Mouse (Mus musculus): ENCODE measurements around the gene 5730409E04Rik. TPM values are rescaled to one million over a fixed set of nuclear protein-coding genes. Genes with fewer than 3 reads are reported as not detected.
A peak's percentile ranks its signal among the peaks of the same experiment; 100 is the strongest.

Gene 5730409E04Rik
- 0.21 and 0.25 TPM in 2 replicates for polyA plus RNA-seq (2015; fragmentation: Nextera tagmentation; extraction: Ambion mirVana)

GRCm38 (mm10) chr4:126609606-126610181 lies at the start of gene 5730409E04Rik:
Gene 5730409E04Rik, plus strand, starts transcription at chr4:126609818.
- WGBS (ENCODE audit: insufficient replicate concordance) = 1% methylated on average over 48 of the region's 48 CpGs
- peak within 1 kb of the TSS; percentile 25; the same call in 1 of the 2 replicates for H3K9ac ChIP-seq
- peaks cover 16% of the 10 kb centered on the region for H3K27me3 ChIP-seq
- no peak within 1 kb of the TSS for H3K27ac ChIP-seq (replicated peaks)
- H3K4me3 ChIP-seq (replicated peaks) = peak within 1 kb of the TSS; percentile 58
- H3K4me2 ChIP-seq = peak within 1 kb of the TSS; percentile 72
- H3K4me1 ChIP-seq (replicated peaks) = peaks cover 4% of the 10 kb centered on the region; the same call in 1 of the 2 replicates
- H3K36me3 ChIP-seq (replicated peaks) = no peaks in the 10 kb centered on the region
- ATAC-seq (ENCODE audit: insufficient read depth) = peak; percentile 51
- no peaks in the 10 kb centered on the region for H3K9me3 ChIP-seq (replicated peaks)

- Histone ChIP-seq H3K9ac (no peak overlapping the region), H3K36me3 (replicated peaks) (peaks cover 91% of the 10 kb centered on the region), H3K4me1 (replicated peaks) (peaks cover 3% of the 10 kb centered on the region), H3K27ac (replicated peaks) (no peak overlapping the region), H3K9me3 (replicated peaks) (no peaks in the 10 kb centered on the region), H3K4me2 (no peak overlapping the region), H3K27me3 (no peaks in the 10 kb centered on the region), H3K4me3 (replicated peaks) (no peak overlapping the region)
- 79% methylated on average over 6 of the region's 6 CpGs for WGBS (ENCODE audit: insufficient replicate concordance)
- ATAC-seq (ENCODE audit: insufficient read depth) = no peak
Observed at GRCm38 (mm10) chr4:126563798-126564197, 45.8 kb upstream of the 5730409E04Rik start.

GRCm38 (mm10) chr4:126567243-126567642 lies 42.4 kb upstream of the 5730409E04Rik start:
- H3K9ac ChIP-seq = no peak overlapping the region
- no peak overlapping the region for H3K27ac ChIP-seq (replicated peaks)
- WGBS (ENCODE audit: insufficient replicate concordance) = 88% methylated on average over 4 of the region's 4 CpGs
- no peak for ATAC-seq (ENCODE audit: insufficient read depth)
- H3K4me2 ChIP-seq = no peak overlapping the region
- peaks cover 98% of the 10 kb centered on the region for H3K36me3 ChIP-seq (replicated peaks)
- no peaks in the 10 kb centered on the region for H3K27me3 ChIP-seq
- H3K9me3 ChIP-seq (replicated peaks) = no peaks in the 10 kb centered on the region
- no peak overlapping the region for H3K4me3 ChIP-seq (replicated peaks)
- H3K4me1 ChIP-seq (replicated peaks) = no peaks in the 10 kb centered on the region

DNA sequence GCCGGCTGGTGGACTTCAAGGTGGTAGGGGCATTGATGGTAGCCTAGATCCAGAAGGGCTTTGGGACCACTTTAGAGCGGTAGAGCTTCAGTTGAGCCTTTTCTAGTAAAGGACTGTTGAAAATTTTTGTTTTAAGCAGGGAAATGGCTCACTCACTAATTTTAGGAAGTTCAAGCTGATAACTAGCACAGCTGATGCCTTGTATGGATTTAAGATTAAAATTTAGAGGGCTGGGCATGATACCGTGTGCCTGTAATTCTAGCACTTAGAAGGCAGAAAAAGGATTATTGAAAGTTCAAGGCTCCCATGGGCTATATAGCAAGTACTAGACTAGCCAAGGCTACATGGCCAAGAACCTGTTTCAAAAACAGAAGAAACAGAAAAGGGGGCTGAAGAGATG lies 39.8 kb upstream of the 5730409E04Rik start:
- no peaks in the 10 kb centered on the region for H3K9me3 ChIP-seq (replicated peaks)
- H3K4me3 ChIP-seq (replicated peaks) = no peak overlapping the region
- no peaks in the 10 kb centered on the region for H3K27me3 ChIP-seq
- no peak overlapping the region for H3K27ac ChIP-seq (replicated peaks)
- ATAC-seq (ENCODE audit: insufficient read depth) = no peak
- peaks cover 98% of the 10 kb centered on the region for H3K36me3 ChIP-seq (replicated peaks)
- no peak overlapping the region for H3K9ac ChIP-seq
- H3K4me2 ChIP-seq = no peak overlapping the region
- WGBS (ENCODE audit: insufficient replicate concordance) = 84% methylated on average over 3 of the region's 3 CpGs
- H3K4me1 ChIP-seq (replicated peaks) = no peaks in the 10 kb centered on the region

DNA sequence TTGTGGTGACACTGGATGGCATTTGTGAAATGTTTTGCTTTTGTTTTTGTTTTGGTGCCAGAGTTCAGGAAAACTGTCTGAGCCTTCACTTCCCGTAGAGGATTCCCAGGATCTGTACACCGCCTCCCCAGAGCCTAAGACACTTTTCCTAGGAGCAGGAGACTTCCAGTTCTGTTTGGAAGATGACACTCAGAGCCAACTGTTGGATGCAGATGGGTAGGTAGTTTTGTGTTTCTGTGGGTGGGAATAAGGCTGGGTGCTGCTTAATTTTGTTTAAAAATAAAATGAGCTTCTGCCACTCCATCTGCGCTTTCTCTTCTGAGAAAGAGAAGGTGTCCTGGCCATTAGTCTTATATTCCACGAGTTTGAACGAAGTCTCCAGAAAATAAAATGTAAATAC lies 33.3 kb upstream of the 5730409E04Rik start:
- Histone ChIP-seq H3K27me3 (no peaks in the 10 kb centered on the region), H3K9me3 (replicated peaks) (no peaks in the 10 kb centered on the region), H3K9ac (no peak overlapping the region), H3K4me2 (no peak overlapping the region), H3K4me3 (replicated peaks) (no peak overlapping the region), H3K27ac (replicated peaks) (no peak overlapping the region), H3K4me1 (replicated peaks) (no peaks in the 10 kb centered on the region), H3K36me3 (replicated peaks) (peaks cover 100% of the 10 kb centered on the region)
- WGBS (ENCODE audit: insufficient replicate concordance) = 94% methylated on average over 5 of the region's 5 CpGs
- ATAC-seq (ENCODE audit: insufficient read depth) = no peak

- Histone ChIP-seq H3K27me3 (no peaks in the 10 kb centered on the region), H3K9ac (no peak overlapping the region), H3K9me3 (replicated peaks) (no peaks in the 10 kb centered on the region), H3K4me2 (no peak overlapping the region), H3K4me3 (replicated peaks) (no peak overlapping the region), H3K4me1 (replicated peaks) (no peaks in the 10 kb centered on the region), H3K36me3 (replicated peaks) (peaks cover 100% of the 10 kb centered on the region), H3K27ac (replicated peaks) (no peak overlapping the region)
- 59% methylated on average over 3 of the region's 3 CpGs for WGBS (ENCODE audit: insufficient replicate concordance)
- ATAC-seq (ENCODE audit: insufficient read depth) = no peak
Observed at GRCm38 (mm10) chr4:126577920-126578319, 31.7 kb upstream of the 5730409E04Rik start.

DNA sequence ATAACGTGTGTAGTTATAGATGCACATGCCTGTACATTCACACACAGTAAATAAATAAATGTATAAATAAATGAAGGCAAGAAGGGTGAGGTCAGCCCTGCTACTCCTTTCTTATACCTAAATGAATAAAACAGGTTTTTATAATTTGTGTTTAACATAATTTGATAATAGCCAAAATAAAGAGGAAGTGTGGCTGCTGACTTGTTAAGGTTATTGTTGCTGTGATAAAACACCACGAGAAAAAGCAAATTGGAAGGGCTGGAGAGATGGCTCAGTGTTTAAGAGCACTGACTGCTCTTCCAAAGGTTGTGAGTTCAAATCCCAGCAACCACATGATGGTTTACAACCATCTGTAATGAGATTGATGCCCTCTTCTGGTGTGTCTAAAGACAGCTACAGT lies 30.5 kb upstream of the 5730409E04Rik start:
- H3K27ac ChIP-seq (replicated peaks) = no peak overlapping the region
- H3K9ac ChIP-seq = no peak overlapping the region
- H3K4me1 ChIP-seq (replicated peaks) = no peaks in the 10 kb centered on the region
- peaks cover 100% of the 10 kb centered on the region for H3K36me3 ChIP-seq (replicated peaks)
- no peaks in the 10 kb centered on the region for H3K9me3 ChIP-seq (replicated peaks)
- H3K27me3 ChIP-seq = no peaks in the 10 kb centered on the region
- 67% methylated on average over 2 of the region's 2 CpGs for WGBS (ENCODE audit: insufficient replicate concordance)
- no peak for ATAC-seq (ENCODE audit: insufficient read depth)
- no peak overlapping the region for H3K4me2 ChIP-seq
- no peak overlapping the region for H3K4me3 ChIP-seq (replicated peaks)

DNA sequence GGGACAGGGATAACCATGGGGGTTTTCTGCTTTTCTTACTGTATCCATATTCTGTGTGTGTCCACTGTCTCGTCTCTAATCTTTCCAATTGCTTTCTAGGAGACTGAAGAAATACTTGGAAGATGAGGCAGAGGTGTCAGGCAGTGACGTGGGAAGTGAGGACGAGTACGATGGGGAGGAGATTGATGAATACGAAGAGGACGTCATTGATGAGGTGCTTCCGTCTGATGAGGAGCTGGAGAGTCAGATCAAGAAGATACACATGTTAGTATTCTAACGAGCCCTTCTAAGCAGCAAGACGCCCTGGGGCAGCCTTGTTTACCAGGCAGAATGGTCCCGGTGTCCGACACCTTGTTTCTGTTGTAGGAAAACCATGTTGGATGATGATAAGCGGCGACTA lies 23.9 kb upstream of the 5730409E04Rik start:
- H3K4me2 ChIP-seq = no peak overlapping the region
- H3K9me3 ChIP-seq (replicated peaks) = no peaks in the 10 kb centered on the region
- no peak overlapping the region for H3K4me3 ChIP-seq (replicated peaks)
- 94% methylated on average over 13 of the region's 13 CpGs for WGBS (ENCODE audit: insufficient replicate concordance)
- ATAC-seq (ENCODE audit: insufficient read depth) = no peak
- H3K4me1 ChIP-seq (replicated peaks) = no peaks in the 10 kb centered on the region
- H3K27ac ChIP-seq (replicated peaks) = no peak overlapping the region
- H3K9ac ChIP-seq = no peak overlapping the region
- H3K27me3 ChIP-seq = no peaks in the 10 kb centered on the region
- peaks cover 94% of the 10 kb centered on the region for H3K36me3 ChIP-seq (replicated peaks)

GRCm38 (mm10) chr4:126592039-126592438 lies 17.6 kb upstream of the 5730409E04Rik start:
- 79% methylated on average over 6 of the region's 6 CpGs for WGBS (ENCODE audit: insufficient replicate concordance)

DNA sequence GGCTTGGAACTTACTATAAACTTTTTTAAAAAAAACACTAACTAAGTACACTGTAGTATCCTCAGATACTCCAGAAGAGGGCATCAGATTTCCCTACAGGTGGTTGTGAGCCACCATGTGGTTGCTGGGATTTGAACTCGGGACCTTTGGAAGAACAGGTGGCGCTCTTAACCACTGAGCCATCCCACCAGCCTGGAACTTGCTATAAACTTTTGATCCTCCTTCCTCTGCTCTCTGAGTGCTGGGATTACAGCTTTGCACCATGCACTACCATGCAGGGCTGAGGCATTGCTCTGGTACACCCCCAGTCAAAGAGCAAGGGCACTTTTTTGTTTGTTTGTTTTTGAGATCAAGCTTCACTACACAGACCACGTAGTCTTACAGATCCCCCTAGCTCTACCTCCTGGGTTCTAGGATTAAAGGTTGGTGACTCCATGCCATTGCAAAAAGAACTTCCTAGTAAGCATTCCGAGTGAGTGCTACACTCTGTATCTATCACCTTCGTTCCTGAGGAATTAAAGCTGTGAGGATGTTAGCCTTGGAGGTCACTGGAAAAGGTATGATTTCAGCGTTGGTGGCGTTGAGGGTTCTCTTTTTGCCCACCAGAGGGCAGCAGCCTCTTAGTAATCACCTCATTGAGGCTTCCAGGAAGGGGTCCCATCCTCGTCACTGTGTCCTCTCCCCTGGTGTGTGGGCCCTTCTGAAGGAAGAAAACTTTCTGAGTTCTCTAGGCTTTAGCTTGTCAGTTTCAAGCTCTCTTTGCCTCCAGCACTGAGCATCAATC lies 9.5 kb upstream of the 5730409E04Rik start:
- H3K27ac ChIP-seq (replicated peaks) = no peak overlapping the region
- no peak for ATAC-seq (ENCODE audit: insufficient read depth)
- H3K27me3 ChIP-seq = peaks cover 7% of the 10 kb centered on the region; the same call in 1 of the 2 replicates
- H3K9me3 ChIP-seq (replicated peaks) = no peaks in the 10 kb centered on the region
- no peaks in the 10 kb centered on the region for H3K36me3 ChIP-seq (replicated peaks)
- H3K4me3 ChIP-seq (replicated peaks) = no peak overlapping the region
- 28% methylated on average over 8 of the region's 8 CpGs for WGBS (ENCODE audit: insufficient replicate concordance)
- H3K4me1 ChIP-seq (replicated peaks) = no peaks in the 10 kb centered on the region
- no peak overlapping the region for H3K9ac ChIP-seq
- no peak overlapping the region for H3K4me2 ChIP-seq

More at GRCm38 (mm10) chr4:126592039-126592438, 17.6 kb upstream of the 5730409E04Rik start:
- no peak for ATAC-seq (ENCODE audit: insufficient read depth)
- no peak overlapping the region for H3K4me2 ChIP-seq
- no peaks in the 10 kb centered on the region for H3K9me3 ChIP-seq (replicated peaks)
- H3K4me1 ChIP-seq (replicated peaks) = no peaks in the 10 kb centered on the region
- H3K9ac ChIP-seq = no peak overlapping the region
- H3K36me3 ChIP-seq (replicated peaks) = peaks cover 75% of the 10 kb centered on the region
- H3K4me3 ChIP-seq (replicated peaks) = no peak overlapping the region
- no peaks in the 10 kb centered on the region for H3K27me3 ChIP-seq
- no peak overlapping the region for H3K27ac ChIP-seq (replicated peaks)

- Histone ChIP-seq H3K27ac (replicated peaks) (no peak overlapping the region), H3K4me2 (no peak overlapping the region), H3K9ac (no peak overlapping the region), H3K4me1 (replicated peaks) (no peaks in the 10 kb centered on the region), H3K4me3 (replicated peaks) (no peak overlapping the region), H3K36me3 (replicated peaks) (no peaks in the 10 kb centered on the region), H3K9me3 (replicated peaks) (no peaks in the 10 kb centered on the region), H3K27me3 (peaks cover 7% of the 10 kb centered on the region; the same call in 1 of the 2 replicates)
- ATAC-seq (ENCODE audit: insufficient read depth) = no peak
- 29% methylated on average over 22 of the region's 22 CpGs for WGBS (ENCODE audit: insufficient replicate concordance)
Observed at GRCm38 (mm10) chr4:126601597-126602444, 7.8 kb upstream of the 5730409E04Rik start.
